Mouse (Mus musculus) cerebellum, adult 11-12 months (tissue): ENCODE measurements at regions not wholly inside any gene's neighbourhood (a gene's known extent, or its start where the extent isn't known, plus 50 kb on each side); places are given as distances from the start of the nearest gene placed in this dataset.

Experiments
- DNase-seq: peaks from one replicate; pipeline ENCODE4 v3.0.0; 2022

GRCm38 (mm10) chr12:52622398-52622797 is 76.8 kb upstream of the Akap6 start:
- no peak for DNase-seq

- DNase-seq: no peak
Observed at GRCm38 (mm10) chr12:52623416-52624108, 75.6 kb upstream of the Akap6 start.

GRCm38 (mm10) chr12:52624871-52625270 is 74.3 kb upstream of the Akap6 start:
- no peak for DNase-seq

- DNase-seq: no peak
Observed at GRCm38 (mm10) chr12:52628771-52629170, 70.4 kb upstream of the Akap6 start.

- no peak for DNase-seq
Observed at GRCm38 (mm10) chr12:52635121-52635878, 63.9 kb upstream of the Akap6 start.

- DNase-seq: no peak
Observed at GRCm38 (mm10) chr12:52636186-52636881, 62.8 kb upstream of the Akap6 start.

- DNase-seq: no peak
Observed at GRCm38 (mm10) chr12:52636920-52637319, 62.3 kb upstream of the Akap6 start.

- peak; percentile 19 for DNase-seq
Observed at GRCm38 (mm10) chr12:52637506-52638249, 61.5 kb upstream of the Akap6 start.

- DNase-seq: no peak
Observed at GRCm38 (mm10) chr12:52638461-52638860, 60.7 kb upstream of the Akap6 start.

GRCm38 (mm10) chr12:52644059-52644458 is 55.1 kb upstream of the Akap6 start:
- no peak for DNase-seq
